ENCODE assay signal across 19 mouse cellular contexts in the genomic region with DNA sequence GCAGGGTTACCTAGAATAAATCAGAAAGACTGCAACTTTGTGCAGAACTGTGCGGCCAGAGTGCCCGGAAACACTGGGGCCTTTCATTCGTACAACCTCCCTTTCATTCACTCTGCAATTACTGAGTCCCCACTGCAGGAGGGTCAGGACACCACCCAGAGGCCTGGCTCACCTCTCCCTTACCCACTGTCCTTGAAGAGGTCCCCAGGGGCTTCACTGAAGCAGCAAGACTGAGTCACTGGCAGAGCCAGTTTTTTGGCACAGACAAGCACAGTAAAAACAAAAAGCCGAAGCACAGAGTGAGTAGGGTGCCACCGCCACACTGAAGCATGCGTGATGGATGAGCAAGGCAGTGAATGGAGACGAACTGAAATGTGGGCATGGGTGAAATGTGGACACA. TPM values are rescaled to one million over a fixed set of nuclear protein-coding genes. Genes with fewer than 3 reads are reported as not detected.
DNase-seq lines count a peak whose midpoint lies in the region; ATAC-seq and TF ChIP-seq lines count a peak whose summit lies in the region.
"Had no signal": no experiment of that assay in that cellular context is flagged by ENCODE, and none has a peak within 500 bp of the region (broad histone marks: within the 10 kb centered on the region; RNA-seq: fewer than 3 reads in every experiment).

No protein-coding gene starts in this region.

- H3K4me1 ChIP-seq in hindbrain, embryonic 10.5 days (replicated peaks): peaks cover 92% of the 10 kb centered on the region
- peaks cover 34% of the 10 kb centered on the region for H3K4me1 ChIP-seq in hindbrain, embryonic 14.5 days (replicated peaks; ENCODE audit: control insufficient read depth, insufficient read depth, low read length)
- H3K4me1 ChIP-seq in CH12.LX (ENCODE audit: control insufficient read depth in 1 of 2, insufficient read depth in 2 of 2): peaks cover 3 to 25% of the 10 kb centered on the region in 2 experiments; a peak in 3 of 4 replicates
- H3K4me1 ChIP-seq in limb, embryonic 12.5 days (replicated peaks): peaks cover 47% of the 10 kb centered on the region

- dilution Hi-C loops in CH12.LX (cut with MboI; ENCODE audit: extremely low pct_ligation_motif_present, extremely low pct_unique_long_range_greater_than_20kb, low sequenced_read_pairs): no loop called here

- no peak overlapping the region for H3K9ac ChIP-seq in hindbrain, embryonic 14.5 days
- no peak overlapping the region for H3K9ac ChIP-seq in CH12.LX (ENCODE audit: insufficient read depth, low read depth)
- no peak overlapping the region for H3K9ac ChIP-seq in limb, embryonic 12.5 days (replicated peaks)
- H3K9ac ChIP-seq: embryonic facial prominence, embryonic 15.5 days; intestine, embryonic 15.5 days had no signal

- 61% methylated on average over 7 of the region's 7 CpGs for WGBS in hindbrain, embryonic 10.5 days
- 43% methylated on average over 7 of the region's 7 CpGs for WGBS in hindbrain, embryonic 14.5 days
- WGBS in limb, embryonic 12.5 days: 65% methylated on average over 7 of the region's 7 CpGs

- H3K4me2 ChIP-seq in hindbrain, embryonic 14.5 days (replicated peaks): no peak overlapping the region
- H3K4me2 ChIP-seq in CH12.LX (ENCODE audit: insufficient read depth, low read depth, poor library complexity, severe bottlenecking): no peak overlapping the region
- H3K4me2 ChIP-seq in limb, embryonic 12.5 days: 0 out of 2 replicates have a peak overlapping the region, but pooled peaks have one; percentile 23
- H3K4me2 ChIP-seq: midbrain, embryonic 11.5 days had no signal

- H3K79me2 ChIP-seq in CH12.LX (replicated peaks; ENCODE audit: control insufficient read depth, extremely low read depth, insufficient read depth, poor library complexity, severe bottlenecking): no peaks in the 10 kb centered on the region

- no peak for TF ChIP-seq EP300 in CH12.LX (IDR thresholded peaks at IDR 0.05; ENCODE audit: low read length)

- H3K36me3 ChIP-seq in hindbrain, embryonic 10.5 days: peaks cover 2% of the 10 kb centered on the region; the same call in 1 of the 2 replicates
- no peaks in the 10 kb centered on the region for H3K36me3 ChIP-seq in hindbrain, embryonic 14.5 days (replicated peaks; ENCODE audit: control insufficient read depth, insufficient read depth)
- H3K36me3 ChIP-seq in CH12.LX (replicated peaks in 1 of 2; ENCODE audit: control insufficient read depth in 1 of 2, insufficient read depth in 1 of 2, low read length in 1 of 2): no peaks in the 10 kb centered on the region
- H3K36me3 ChIP-seq in limb, embryonic 12.5 days: 0 out of 2 replicates have a peak, but pooled peaks cover under 1% of the 10 kb centered on the region
- H3K36me3 ChIP-seq: embryonic facial prominence, embryonic 15.5 days; intestine, embryonic 15.5 days had no signal

- no peak for DNase-seq in hindbrain, embryonic 10.5 days (ENCODE audit: low spot score)
- DNase-seq in hindbrain, embryonic 14.5 days (ENCODE audit: low spot score): no peak
- peak; percentile 24 for DNase-seq in CH12.LX (ENCODE audit: extremely low read depth)
- DNase-seq in adrenal gland, postnatal 25 days: peak; percentile 34
- DNase-seq in ovary, postnatal 10 days (ENCODE audit: low spot score): no peak
- no peak for DNase-seq in left cerebral cortex, postnatal 25 days (ENCODE audit: low spot score in 2 of 2)
- no peak for DNase-seq in cerebellum, adult 9-10 months
- DNase-seq: cerebellum, postnatal 14 days; gastrocnemius, postnatal 25 days; kidney, postnatal 14 days; layer of hippocampus, postnatal 36 days; right cerebral cortex, postnatal 14 days had no signal

- no peaks in the 10 kb centered on the region for H3K9me3 ChIP-seq in hindbrain, embryonic 10.5 days
- no peaks in the 10 kb centered on the region for H3K9me3 ChIP-seq in hindbrain, embryonic 14.5 days (ENCODE audit: control insufficient read depth, low read length)
- no peaks in the 10 kb centered on the region for H3K9me3 ChIP-seq in CH12.LX (replicated peaks; ENCODE audit: low read length)
- H3K9me3 ChIP-seq in limb, embryonic 12.5 days: no peaks in the 10 kb centered on the region
- H3K9me3 ChIP-seq: embryonic facial prominence, embryonic 15.5 days; intestine, embryonic 15.5 days had no signal

- no peak for TF ChIP-seq CTCF in CH12.LX (conservative IDR thresholded peaks at IDR 0.05 in 1 of 2, IDR thresholded peaks at IDR 0.05 in 1 of 2; ENCODE audit: low read depth in 2 of 2, low read length in 2 of 2)

- in situ Hi-C loops in CH12.LX (cut with MboI; ENCODE audit: low pct_ligation_motif_present, low pct_unique_long_range_greater_than_20kb, low sequenced_read_pairs): no loop called here

- no peak for ATAC-seq in hindbrain, embryonic 14.5 days (ENCODE audit: low FRiP score)
- ATAC-seq in limb, embryonic 12.5 days (ENCODE audit: insufficient number of reproducible peaks, insufficient read depth, low FRiP score, low TSS enrichment, low read depth): no peak
- ATAC-seq: CD4-positive, CD25-positive, alpha-beta regulatory T cell, adult 4 months; forebrain, embryonic 14.5 days; lung, postnatal 0 days had no signal

- no peak for TF ChIP-seq POLR2A in CH12.LX (IDR thresholded peaks at IDR 0.05; ENCODE audit: low read depth, low read length)

- H3K4me3 ChIP-seq in hindbrain, embryonic 10.5 days: no peak overlapping the region
- H3K4me3 ChIP-seq in hindbrain, embryonic 14.5 days (replicated peaks; ENCODE audit: low read length): no peak overlapping the region
- no peak overlapping the region for H3K4me3 ChIP-seq in CH12.LX (replicated peaks in 1 of 3; ENCODE audit: low read depth in 2 of 3, low read length in 2 of 3, poor library complexity in 1 of 3)
- H3K4me3 ChIP-seq in limb, embryonic 12.5 days (replicated peaks): no peak overlapping the region

- intact Hi-C loops in left cerebral cortex, postnatal 25 days (cut with DNase I): no loop called here

- H3K27ac ChIP-seq in hindbrain, embryonic 10.5 days: peak overlapping the region; percentile 13; the same call in 1 of the 2 replicates
- no peak overlapping the region for H3K27ac ChIP-seq in hindbrain, embryonic 14.5 days
- H3K27ac ChIP-seq in CH12.LX (ENCODE audit: insufficient read depth, low read depth): no peak overlapping the region
- H3K27ac ChIP-seq in limb, embryonic 12.5 days: peak overlapping the region; percentile 53; the same call in 1 of the 2 replicates

- peaks cover 55% of the 10 kb centered on the region for H3K27me3 ChIP-seq in hindbrain, embryonic 10.5 days (ENCODE audit: insufficient read depth, poor library complexity, severe bottlenecking)
- peaks cover 7% of the 10 kb centered on the region; the same call in 1 of the 2 replicates for H3K27me3 ChIP-seq in hindbrain, embryonic 14.5 days (ENCODE audit: control insufficient read depth, insufficient read depth, low read length)
- H3K27me3 ChIP-seq in CH12.LX (replicated peaks): peaks cover 91% of the 10 kb centered on the region
- peaks cover 23% of the 10 kb centered on the region for H3K27me3 ChIP-seq in limb, embryonic 12.5 days
- H3K27me3 ChIP-seq: intestine, embryonic 15.5 days had no signal

- no peak for TF ChIP-seq RAD21 in CH12.LX (IDR thresholded peaks at IDR 0.05; ENCODE audit: low read depth, low read length)

TF ChIP-seq in CH12.LX, 34 proteins besides CTCF, POLR2A, EP300 and RAD21 (continues in another document):
- TF ChIP-seq MAX (IDR thresholded peaks at IDR 0.05; ENCODE audit: low read length): no peak
- TF ChIP-seq USF1 (IDR thresholded peaks at IDR 0.05; ENCODE audit: low read depth, low read length): no peak
- no peak for TF ChIP-seq BHLHE40 (IDR thresholded peaks at IDR 0.05; ENCODE audit: low read depth, low read length)
- TF ChIP-seq MYC (IDR thresholded peaks at IDR 0.05; ENCODE audit: low read depth, low read length): no peak
- TF ChIP-seq POLR2AphosphoS2 (IDR thresholded peaks at IDR 0.05; ENCODE audit: low read depth, low read length): no peak
- TF ChIP-seq MAFK (IDR thresholded peaks at IDR 0.05; ENCODE audit: insufficient replicate concordance, low read length): no peak
- no peak for TF ChIP-seq TBP (conservative IDR thresholded peaks at IDR 0.05; ENCODE audit: low read depth, low read length)
- no peak for TF ChIP-seq IRF4 (IDR thresholded peaks at IDR 0.05; ENCODE audit: low read depth, low read length)
- no peak for TF ChIP-seq ZMIZ1 (IDR thresholded peaks at IDR 0.05; ENCODE audit: low read depth, low read length)
- TF ChIP-seq E2F4 (IDR thresholded peaks at IDR 0.05; ENCODE audit: insufficient replicate concordance, low read depth, low read length): no peak
- no peak for TF ChIP-seq ZKSCAN1 (IDR thresholded peaks at IDR 0.05; ENCODE audit: borderline replicate concordance, low read depth, low read length)

RNA-seq across cellular contexts. Expression of gene Plcd1, which starts 3.9 kb away (rescaled TPM):
- 30.8 and 31.8 TPM in 2 replicates for polyA plus RNA-seq in hindbrain, embryonic 10.5 days (2016; fragmentation: Nextera tagmentation; extraction: Ambion mirVana)
- 15.9 and 16.7 TPM in 2 replicates for polyA plus RNA-seq in hindbrain, embryonic 14.5 days (2014; fragmentation: Nextera tagmentation; extraction: Ambion mirVana)
- total RNA-seq in CH12.LX (2012; rRNA removed) (0.21 and 0.38 TPM in 2 replicates), CH12.LX (2014; rRNA removed) (not detected in 2 replicates)
- 0.43 and 0.59 TPM in 2 replicates for polyA plus RNA-seq in CH12.LX (2012; ENCODE audit: insufficient read length, low read depth)
- total RNA-seq in adrenal gland, postnatal 25 days (2021): 6.9 and 11.1 TPM in 2 replicates
- polyA plus RNA-seq in limb, embryonic 12.5 days (2016; fragmentation: Nextera tagmentation; extraction: Ambion mirVana): 25.1 and 27.8 TPM in 2 replicates
- 10 to 100 TPM in 1 of 2 experiments, 1 to 10 TPM in 1; 9.7 to 10.8 TPM for total RNA-seq in left cerebral cortex, postnatal 25 days (2021)

RNA-seq across cellular contexts. Expression of gene Dlec1, which starts 12.8 kb away (rescaled TPM):
- 1.6 and 1.8 TPM in 2 replicates for polyA plus RNA-seq in hindbrain, embryonic 10.5 days (2016; fragmentation: Nextera tagmentation; extraction: Ambion mirVana)
- polyA plus RNA-seq in hindbrain, embryonic 14.5 days (2014; fragmentation: Nextera tagmentation; extraction: Ambion mirVana): 1.3 and 1.7 TPM in 2 replicates
- total RNA-seq in CH12.LX (2012; rRNA removed) (6.2 and 6.3 TPM in 2 replicates), CH12.LX (2014; rRNA removed) (1.3 and 1.4 TPM in 2 replicates)
- polyA plus RNA-seq in CH12.LX (2012; ENCODE audit: insufficient read length, low read depth): 5.9 and 6.0 TPM in 2 replicates
- total RNA-seq in adrenal gland, postnatal 25 days (2021): 1.1 and 3.0 TPM in 2 replicates
- 2.0 and 2.3 TPM in 2 replicates for polyA plus RNA-seq in limb, embryonic 12.5 days (2016; fragmentation: Nextera tagmentation; extraction: Ambion mirVana)
- 1 to 10 TPM; 2.5 to 4.4 TPM for total RNA-seq in left cerebral cortex, postnatal 25 days (2021)
- polyA plus RNA-seq: CD4-positive, CD25-positive, alpha-beta regulatory T cell, adult 4 months had no signal

RNA-seq across cellular contexts. Expression of gene Vill, which starts 36.9 kb away (rescaled TPM):
- 15.8 and 16.1 TPM in 2 replicates for polyA plus RNA-seq in hindbrain, embryonic 10.5 days (2016; fragmentation: Nextera tagmentation; extraction: Ambion mirVana)
- 3.1 and 4.4 TPM in 2 replicates for polyA plus RNA-seq in hindbrain, embryonic 14.5 days (2014; fragmentation: Nextera tagmentation; extraction: Ambion mirVana)
- total RNA-seq in CH12.LX (2012; rRNA removed) (71.4 and 85.2 TPM in 2 replicates), CH12.LX (2014; rRNA removed) (56.7 and 57.3 TPM in 2 replicates)
- 46.3 and 48.4 TPM in 2 replicates for polyA plus RNA-seq in CH12.LX (2012; ENCODE audit: insufficient read length, low read depth)
- total RNA-seq in adrenal gland, postnatal 25 days (2021): 0.43 and 1.7 TPM in 2 replicates
- polyA plus RNA-seq in limb, embryonic 12.5 days (2016; fragmentation: Nextera tagmentation; extraction: Ambion mirVana): 42.1 and 42.4 TPM in 2 replicates
- 1 to 10 TPM; 3.3 to 6.0 TPM for total RNA-seq in left cerebral cortex, postnatal 25 days (2021)

Comparison
In these comparisons a context has a peak if more than half of its experiments do, and no peak if none do; other contexts are left out.
1. H3K27ac ChIP-seq: peak in hindbrain, embryonic 10.5 days (single experiment) and limb, embryonic 12.5 days (single experiment); none in hindbrain, embryonic 14.5 days (single experiment) and CH12.LX (single experiment).
2. DNase-seq: peak in CH12.LX (single experiment) and adrenal gland, postnatal 25 days (single experiment); none in hindbrain, embryonic 10.5 days (single experiment), hindbrain, embryonic 14.5 days (single experiment), ovary, postnatal 10 days (single experiment), left cerebral cortex, postnatal 25 days (0 of 2) and cerebellum, adult 9-10 months (single experiment).
3. RNA of gene Plcd1, which starts 3.9 kb away (polyA plus RNA-seq): 30.8 to 31.8 TPM in hindbrain, embryonic 10.5 days, 25.1 to 27.8 TPM in limb, embryonic 12.5 days and 15.9 to 16.7 TPM in hindbrain, embryonic 14.5 days; 0.43 to 0.59 TPM in CH12.LX; every median in the first group is over 10 times any median in the second.